Mouse (Mus musculus): ENCODE data around the gene Grip1.

Grip1 gene

DNA sequence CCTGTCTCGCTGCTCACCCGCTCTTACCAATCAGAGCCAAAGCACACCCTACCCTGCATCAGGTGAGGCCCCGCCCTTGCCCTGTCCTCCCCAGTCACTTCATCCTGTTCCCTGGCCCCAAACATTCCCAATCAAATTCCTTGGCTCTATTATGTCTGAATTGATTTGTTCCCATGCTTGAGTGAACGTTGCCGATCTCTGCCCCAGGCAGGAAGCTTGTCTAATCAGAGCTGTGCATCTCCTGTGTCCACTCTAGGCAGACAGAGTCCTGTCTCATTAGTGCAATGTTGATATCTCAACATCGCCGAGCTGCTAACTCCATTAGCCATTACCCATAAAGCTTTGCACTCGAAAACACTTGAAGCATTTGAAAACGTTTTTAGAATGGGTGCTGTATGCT lies 210.0 kb downstream of the Grip1 start:
- DNase-seq (ENCODE audit: low read depth): no peak

DNA sequence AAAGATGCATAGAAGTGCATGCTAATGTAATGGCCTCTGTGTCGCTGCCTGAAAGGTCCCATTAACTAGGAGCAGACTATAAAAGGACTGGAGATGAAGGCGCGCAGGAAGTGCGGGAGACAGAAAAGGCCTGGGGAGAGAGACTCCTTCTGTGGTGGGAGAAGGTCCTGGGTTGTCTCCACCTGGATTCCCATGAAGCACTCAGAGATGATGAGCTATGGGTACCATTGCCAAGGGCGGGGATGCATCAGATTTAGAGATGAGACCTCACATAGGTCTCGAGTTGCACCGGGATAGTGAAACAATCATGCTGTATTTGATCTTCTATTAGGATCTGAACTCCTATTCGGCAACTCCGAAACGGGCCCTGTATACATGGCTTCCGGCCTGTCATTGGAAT lies 212.8 kb downstream of the Grip1 start:
- DNase-seq (ENCODE audit: low read depth): no peak

DNA sequence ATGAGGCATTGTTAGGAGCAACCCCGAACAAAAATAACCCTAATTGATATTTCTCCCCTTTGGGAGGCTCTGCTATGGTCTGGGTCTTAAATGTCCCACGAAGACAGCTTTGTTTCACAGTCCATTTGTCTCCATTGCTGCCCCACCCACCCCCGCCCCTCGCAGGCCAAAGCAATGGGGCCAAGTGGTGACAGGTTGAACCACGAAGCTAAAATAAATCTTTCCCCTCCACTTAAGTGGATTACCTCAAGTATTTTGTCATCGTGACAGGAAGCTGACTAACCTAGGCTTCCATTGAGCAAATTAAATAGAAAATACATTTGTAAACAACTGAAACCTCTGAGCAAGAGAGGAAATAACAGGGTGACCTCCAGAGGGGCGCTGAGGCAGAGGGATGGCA lies 216.8 kb downstream of the Grip1 start:
- no peak for DNase-seq (ENCODE audit: low read depth)

DNA sequence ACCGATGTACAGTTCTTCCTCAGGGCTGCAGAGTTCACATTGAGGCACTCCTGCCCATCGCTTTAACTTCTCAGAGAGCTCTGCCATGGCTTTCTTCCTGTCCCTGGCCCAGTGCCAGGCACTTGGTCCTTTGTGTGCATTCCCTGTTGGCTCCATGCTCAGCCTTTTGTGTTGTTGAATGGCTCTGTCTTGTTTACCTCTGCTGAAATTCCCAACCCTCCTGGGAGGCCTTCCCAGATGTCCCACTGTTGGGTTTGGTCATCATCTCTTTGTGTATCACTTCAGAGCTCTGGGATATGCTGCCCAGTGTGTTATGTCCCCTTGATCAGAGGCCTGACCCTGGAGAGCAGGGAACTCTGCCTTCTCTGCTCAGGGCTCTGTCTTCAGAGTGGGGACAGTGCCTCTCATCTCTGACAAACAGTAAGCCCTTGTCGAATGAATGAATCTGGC lies 230.8 kb downstream of the Grip1 start:
- no peak for DNase-seq (ENCODE audit: low read depth)

DNA sequence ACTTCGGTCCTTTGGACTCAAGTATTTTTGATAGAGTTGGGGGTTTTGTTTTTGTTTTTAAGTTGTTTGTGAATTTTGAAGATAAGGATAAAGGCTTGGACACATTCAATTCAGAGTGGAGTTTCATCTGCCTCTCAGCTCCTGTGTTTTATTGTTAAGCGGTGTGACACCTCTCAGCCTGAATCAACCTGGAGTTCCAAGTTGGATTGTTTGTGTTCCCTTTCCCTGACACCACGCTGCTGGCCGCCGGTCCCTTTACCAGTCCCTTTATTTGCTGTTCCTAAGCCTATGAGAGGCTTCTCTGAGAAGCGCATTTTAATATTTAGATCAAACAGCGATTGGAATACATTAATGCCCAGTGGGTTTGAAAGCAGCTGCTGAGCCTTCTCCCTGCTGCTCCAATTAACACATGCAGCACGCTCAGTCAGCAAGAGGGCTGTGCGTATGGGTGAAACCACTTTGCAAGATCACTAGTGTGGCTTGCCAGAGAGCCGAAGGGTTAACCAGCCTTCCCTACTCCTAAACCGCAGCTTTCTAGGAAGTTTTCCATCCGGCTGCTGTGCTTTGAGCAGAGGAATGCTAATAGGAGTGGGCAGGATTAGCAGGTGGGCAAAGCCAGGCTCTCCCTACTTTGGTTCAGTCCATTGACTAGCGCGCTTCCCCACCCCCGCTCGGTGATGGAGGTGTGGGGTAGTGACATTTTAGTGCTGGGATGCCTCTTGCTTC lies 237.9 kb downstream of the Grip1 start:
- DNase-seq (ENCODE audit: low read depth): no peak

DNA sequence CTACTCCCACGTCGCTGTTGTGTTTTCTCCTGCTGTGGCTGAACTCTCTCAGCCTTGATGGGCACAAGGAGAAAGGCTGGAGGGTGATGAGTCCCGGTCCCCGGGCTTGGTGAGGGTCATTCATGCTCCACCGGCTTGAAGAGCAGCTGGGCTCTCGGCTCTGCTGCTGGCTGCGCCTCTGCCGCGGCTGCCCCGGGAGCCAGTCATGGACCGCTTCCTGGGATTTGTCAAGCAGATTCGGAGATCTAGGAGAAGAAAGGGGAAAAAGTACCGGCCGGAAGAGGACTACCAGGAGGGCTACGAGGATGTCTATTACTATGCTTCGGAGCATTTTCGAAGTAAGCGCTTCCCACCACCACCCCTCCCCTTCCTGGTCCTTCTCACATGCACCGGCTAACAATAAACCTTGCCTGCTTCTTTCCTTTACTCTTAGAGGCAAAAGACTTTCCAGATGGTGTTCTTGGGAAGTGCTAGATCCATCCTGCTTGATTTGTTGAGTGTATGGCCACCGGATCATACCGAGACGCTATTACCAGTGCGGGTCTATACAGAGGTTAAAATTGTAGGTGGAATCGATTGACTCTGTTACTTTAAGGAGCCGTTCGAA lies 238.8 kb downstream of the Grip1 start:
- DNase-seq (ENCODE audit: low read depth): no peak

DNA sequence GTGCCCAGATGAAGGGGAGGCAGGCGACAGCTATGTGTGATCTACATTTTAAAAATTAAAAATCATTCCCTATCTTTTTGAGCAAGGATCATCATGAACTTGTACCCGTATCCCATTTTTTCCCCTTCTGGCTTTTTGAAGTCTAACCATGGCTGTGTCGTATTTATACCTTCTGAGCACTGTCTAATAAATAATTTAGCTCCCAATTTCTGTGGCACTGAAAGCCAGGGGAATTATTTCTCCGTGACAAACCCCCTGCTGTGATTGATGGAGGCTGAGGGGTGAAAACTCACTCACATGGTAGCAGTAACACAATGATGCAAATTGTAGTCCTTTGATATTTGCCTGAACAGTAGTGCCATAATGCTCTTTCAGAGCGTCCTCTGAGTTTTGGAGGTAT lies 239.8 kb downstream of the Grip1 start:
- DNase-seq (ENCODE audit: low read depth): no peak

DNA sequence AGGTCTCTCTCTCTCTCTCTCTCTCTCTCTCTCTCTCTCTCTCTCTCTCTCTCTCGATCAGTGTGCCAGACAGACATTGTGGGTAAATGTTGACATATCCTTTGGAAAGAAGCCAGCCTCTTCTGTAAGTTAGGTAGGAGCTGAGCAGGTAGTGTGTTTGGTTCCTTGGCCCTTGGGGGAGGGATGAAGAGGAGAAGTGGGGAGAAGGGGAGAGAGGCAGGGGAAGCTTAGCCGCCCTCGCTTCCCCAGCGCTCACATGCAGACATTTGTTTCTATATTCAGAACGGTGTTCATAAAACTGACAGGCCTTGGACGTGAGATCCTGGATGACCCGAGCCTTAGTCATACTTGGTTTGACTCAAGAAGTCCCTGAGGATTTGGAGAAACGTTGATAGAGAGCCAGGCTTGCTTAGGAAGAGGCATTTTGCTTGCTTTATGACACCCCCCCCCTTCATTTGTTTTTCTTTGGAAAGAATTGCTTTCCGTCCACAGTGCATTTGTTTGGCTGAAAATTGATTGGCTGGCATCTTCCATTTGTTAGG lies 243.7 kb downstream of the Grip1 start:
- DNase-seq (ENCODE audit: low read depth): no peak

DNA sequence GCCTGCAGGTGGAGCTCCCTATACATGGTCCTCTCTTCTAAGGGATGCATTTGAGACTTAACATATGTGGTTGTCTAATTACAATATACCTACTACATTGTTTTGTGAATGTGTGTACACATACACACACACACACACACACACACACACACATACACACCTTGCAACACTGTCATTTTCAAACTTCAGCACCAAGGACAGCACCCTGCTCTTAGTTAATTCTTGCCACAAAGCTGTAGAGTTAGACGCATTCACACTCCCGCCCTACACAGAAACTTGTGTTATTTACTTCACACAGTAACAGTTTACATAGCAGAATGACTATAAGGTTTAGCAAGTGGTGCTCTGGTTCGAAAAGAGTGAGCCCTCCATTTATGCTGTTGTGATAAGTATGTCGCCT lies 251.7 kb downstream of the Grip1 start:
- DNase-seq (ENCODE audit: low read depth): peak; percentile 9

DNA sequence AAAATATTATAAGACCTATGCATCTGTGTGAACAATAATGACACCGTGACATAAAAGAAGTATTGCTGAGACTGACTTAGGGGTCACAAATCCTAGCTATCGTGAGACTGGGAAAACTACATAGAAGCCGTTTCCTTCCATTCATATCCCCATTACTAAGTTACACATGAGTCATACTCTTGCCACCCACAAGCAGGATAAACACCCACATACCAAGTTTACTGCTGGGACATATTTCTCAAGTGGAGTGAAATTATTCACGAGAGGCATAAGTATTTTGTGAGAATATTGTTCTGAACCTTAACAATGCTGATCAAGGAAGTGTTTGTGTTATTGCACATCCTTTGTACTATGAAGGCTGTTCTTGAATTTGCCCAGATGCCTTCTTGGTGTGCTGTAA lies 252.7 kb downstream of the Grip1 start:
- no peak for DNase-seq (ENCODE audit: low read depth)

DNA sequence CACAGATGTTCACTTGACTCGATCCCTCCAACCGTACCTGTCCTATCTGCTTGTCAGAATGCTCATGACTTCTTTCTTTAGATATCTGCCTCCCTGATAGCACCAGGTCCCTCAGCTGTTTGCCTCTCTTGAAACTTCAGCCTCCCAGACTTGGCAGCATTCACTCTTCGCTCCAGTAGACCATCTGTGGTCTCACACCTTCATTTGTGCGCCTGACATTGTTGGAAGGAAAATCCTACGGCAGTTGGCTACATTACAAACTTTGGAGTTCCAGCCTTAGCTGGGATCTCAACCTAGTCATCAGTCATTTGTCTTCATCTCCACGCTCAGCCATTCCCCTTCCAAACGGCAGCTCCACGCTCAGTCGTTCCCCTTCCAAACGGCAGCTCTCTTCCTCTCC lies 253.4 kb downstream of the Grip1 start:
- no peak for DNase-seq (ENCODE audit: low read depth)

DNA sequence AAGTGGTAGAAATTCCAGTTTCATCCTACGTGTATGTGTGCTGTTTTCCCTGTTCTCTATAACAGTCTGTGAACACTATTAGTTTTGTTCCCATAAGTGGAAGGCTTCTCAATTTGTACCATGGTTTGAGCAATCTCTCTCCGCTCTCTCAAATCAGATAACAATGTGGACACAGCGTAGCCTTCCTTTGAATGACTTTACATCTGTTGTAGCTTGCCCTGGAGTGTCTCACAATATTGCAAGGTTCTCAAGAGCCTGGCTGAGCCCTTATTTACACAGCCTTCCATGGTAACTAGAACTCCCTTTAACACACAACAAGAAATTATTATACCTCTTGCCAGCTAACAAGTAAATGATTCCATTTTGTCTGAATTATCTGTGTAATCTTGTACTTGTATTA lies 268.3 kb downstream of the Grip1 start:
- no peak for DNase-seq (ENCODE audit: low read depth)

DNA sequence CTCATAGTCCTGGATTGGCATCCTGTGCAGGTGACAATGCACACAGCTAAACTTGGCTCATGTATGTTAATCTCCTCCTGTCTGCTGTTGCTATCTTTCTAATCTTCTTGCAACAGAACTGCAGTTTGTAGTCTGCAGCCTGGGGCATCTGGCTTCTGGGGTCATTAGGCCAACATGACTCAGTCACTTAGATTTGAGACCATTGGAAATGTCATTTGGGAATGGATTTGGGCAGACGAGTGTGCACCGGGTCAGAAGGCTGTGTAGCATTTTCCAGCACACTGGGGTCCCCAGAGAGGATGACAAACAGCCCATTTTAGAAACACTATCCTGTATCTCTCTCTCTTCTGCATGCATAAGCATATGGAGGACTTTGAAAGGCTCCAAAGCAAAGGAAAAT lies 268.8 kb downstream of the Grip1 start:
- DNase-seq (ENCODE audit: low read depth): no peak

DNA sequence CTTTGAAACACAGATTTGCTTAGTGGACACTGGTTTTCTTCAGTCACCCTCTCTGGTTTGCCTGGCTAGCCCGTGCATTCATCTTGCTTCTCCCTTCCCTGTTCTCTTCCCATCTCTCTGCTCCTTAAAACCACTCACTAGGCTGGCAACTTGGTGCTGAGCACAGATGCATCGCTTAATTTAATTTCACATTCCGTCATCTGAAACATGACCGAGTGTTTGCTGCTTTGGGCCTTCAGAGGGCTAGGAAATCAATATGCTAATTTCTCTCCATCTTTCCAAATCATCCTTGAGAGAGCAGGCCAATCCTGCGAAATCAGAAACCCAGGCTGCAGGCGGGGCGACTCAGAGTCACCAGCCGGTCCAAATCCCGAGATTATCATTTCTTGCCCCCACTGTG lies 270.0 kb downstream of the Grip1 start:
- DNase-seq (ENCODE audit: low read depth): no peak

DNA sequence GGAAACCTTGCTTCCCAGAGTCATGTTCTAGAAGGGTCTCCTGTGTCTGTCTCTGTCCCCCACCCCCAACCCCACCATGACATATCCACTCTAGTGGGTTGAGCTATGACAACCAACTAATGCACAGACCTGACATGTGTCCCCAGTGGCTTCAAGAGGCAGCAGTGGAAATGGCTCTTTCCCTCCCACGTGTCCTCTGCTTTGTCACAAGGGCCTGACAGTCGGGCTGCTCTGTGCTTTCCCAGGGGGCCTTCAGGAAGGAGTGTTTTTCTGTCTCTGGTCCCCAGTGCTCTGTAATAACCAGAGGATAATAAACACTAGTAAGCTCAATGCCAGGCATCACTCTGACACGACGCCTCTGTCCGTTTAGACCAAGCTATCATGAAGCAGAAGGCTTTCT lies 271.7 kb downstream of the Grip1 start:
- DNase-seq (ENCODE audit: low read depth): no peak

DNA sequence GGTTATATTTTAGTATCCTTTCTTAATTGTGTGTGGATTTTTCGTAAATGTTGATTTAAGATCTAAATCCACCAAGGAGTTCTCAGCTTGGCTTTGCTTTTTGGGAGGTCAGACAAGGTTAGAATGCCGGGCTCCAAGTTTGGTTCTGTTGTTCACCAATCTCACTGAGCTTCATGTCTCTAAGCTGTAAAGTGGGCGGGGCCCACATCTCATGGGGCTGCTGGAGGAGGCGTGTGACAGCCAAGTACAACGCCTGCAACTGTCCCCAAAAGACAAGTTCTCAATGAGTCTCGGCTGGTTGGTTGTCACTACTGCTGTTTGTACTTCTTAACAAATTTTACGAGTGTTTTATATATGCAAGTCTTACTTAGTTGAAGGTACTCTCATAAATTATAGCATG lies 272.3 kb downstream of the Grip1 start:
- no peak for DNase-seq (ENCODE audit: low read depth)

DNA sequence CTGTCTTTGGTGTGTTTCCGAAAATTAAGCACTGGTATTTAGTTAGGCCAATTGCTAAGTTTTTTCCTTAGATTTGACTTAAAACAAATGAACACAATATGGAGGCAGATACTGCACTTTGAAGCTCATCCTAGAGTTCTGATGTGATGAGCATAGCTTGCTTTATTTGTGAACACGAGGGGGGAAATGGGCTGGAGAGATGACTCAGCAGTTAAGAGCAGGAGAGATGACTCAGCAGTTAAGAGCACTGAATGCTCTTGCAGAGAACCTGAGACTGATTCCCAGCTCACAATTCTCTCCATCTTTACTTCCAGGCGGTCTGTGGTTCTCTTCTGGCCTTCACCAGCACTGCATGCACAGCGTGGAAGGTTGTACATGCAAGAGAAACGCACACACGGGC lies 273.3 kb downstream of the Grip1 start:
- no peak for DNase-seq (ENCODE audit: low read depth)

DNA sequence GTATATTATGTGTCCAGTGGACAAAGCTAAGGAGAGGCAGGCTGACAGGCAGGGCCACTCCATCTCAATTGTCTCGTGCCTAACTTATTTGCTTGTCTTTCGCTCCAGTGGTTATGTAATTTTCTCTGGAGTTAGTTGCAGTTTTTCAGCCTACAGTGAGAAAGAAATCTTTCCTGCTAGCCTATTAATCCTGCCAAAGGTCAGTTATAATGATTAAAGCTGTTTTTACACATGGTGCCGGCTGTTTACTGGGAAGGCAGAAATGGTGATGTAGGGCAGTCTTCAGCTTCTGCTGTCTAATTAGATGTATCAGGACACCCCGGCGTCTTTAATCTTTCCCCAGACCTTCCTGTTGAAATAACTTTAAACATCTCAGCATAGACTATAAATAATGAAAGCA lies 276.6 kb downstream of the Grip1 start:
- DNase-seq (ENCODE audit: low read depth): no peak

DNA sequence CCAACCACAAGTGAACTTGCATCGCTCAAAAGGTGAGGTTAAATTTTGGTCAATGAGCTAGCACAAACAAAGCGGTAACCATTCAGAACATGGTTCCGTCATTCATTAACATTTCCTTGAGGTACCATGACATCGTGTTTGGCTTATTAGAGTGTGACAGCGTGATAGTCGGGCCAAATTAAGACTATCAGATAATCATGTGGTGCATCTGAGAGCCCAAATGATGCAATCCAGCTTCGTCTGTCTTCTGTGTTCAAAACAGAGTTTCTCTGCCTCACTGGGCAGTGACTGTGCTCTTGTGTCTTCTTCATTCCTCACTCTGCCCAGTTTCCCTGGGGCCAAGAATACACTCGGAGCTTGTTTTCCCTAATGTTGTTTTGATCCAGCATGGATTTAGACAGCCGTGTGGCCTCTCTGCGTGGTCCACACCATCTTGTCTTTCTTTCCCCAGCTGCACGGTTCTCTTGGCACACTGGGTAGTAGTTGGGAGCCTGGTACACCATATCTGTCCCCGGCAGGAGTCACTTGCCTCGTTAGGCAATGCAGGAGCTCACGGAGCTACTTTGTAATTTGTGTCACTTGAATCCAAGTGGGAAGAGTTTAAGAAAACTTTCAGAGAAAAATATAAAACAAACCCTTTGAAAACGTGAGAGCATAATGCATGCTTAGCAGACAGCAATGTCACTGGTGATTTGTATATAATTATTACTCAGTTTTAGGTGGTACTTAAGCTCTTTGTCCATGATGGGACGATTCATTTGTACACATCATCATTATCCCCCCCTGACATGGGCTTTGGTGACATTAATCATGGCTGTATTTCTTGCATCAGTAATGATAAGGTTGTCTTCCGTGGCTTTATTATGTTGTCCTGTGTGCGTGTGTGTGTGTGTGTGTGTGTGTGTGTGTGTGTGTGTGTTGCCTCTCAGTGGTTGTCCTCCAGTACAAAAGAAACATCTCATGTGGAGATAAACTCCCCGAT lies 281.7 kb downstream of the Grip1 start:
- no peak for DNase-seq (ENCODE audit: low read depth)

DNA sequence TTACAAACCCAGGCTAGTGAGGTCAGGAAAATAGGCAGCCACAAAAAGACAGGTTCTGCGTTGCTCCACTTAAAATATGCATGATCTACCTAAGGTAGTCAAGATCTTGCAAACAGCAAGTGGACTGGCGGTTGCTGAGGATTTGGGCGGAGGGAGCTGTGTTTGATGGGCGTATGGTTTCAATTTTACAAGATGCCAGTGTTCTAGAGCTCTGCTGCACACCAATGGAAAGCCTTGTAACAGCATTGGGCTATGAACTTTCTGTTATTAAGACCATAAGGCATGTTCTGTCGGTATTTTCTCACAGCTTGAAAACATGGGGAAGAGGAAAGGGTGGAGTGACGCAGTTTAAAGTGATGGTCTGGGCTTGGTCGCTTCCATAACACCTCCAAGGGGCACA lies 285.8 kb downstream of the Grip1 start:
- no peak for DNase-seq (ENCODE audit: low read depth)

DNA sequence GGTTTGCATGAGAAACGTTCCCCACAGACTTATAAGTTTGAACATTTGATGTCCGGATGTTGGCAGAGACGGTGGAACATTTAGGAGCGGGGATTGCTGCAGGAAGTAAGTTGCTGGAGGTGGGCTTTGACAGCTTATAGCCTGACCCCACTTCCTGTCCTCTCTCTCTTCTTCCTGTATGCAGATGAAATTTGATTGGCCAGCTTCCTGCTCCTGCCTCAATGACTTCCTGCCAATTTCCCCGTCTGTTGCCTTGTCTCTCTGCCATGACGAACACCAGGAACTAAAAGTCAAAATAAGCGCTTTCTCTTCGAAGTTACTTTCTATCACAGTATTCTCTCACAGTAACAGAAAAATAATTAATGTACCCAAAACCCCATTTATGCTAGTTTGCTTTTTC lies 289.1 kb downstream of the Grip1 start:
- DNase-seq (ENCODE audit: low read depth): no peak

DNA sequence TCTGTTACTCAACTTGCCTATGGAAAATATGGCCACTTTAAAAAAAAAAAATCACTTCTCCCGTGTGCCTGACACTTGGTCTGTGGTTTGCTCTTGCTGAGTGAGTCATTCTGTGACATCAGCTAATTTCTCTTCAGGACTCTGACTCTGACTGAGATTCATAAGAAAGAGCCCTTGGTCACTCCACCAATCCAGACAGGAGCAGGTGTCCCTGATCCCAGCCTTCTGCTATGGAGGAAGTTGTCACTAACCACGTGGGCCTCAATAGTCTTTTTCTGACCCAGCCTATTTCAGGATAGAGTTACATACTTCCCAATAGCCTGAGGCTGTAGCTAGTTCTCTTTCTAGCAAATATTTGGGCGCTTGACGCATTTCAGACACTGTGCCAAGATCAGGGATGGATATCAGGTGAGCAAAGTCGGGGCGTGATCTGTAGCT lies 298.8 kb downstream of the Grip1 start:
- DNase-seq (ENCODE audit: low read depth): no peak

DNA sequence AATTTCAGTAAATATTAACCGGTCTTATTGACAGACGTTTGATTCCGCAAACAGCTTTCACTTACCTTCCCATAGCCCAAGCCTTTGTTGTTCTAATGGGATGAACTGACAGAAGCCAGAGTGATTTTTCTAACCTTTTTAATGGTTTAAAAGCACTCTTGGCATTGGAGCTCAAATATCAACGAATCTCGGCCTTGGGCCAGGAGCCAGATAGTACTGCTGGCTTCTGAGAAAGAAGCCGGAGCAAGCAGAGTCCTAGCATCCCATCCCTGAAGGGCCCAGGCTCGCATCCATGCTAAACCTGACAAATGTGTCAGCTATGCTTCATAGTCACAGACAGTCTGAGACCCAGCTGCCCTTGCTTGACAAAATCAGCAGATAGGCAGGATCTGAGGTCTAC lies 302.6 kb downstream of the Grip1 start:
- no peak for DNase-seq (ENCODE audit: low read depth)
